10 mouse cellular contexts compared by ENCODE assay signal in the genomic region with DNA sequence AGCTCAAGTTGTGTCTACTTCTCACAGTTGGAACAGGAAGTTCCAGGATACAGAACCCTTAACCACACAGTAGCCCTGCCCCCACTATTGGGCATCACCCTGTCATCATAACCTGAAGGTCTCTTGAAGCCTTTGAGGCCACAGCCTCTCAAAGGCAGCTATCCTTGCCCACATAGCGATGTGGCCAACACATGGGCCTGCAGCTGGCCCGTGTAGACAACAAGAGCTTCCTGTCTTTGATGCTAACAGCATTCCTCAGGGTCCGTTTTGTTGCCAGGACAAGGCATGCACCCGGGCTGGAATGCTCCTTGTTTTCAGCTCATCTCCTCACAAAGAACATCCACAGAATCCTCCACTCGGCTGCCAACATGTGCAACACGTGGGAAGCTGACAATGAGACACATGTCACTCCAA.
A peak's percentile ranks its signal among the peaks of the same experiment; 100 is the strongest.
DNase-seq lines count a peak whose midpoint lies in the region; ATAC-seq and TF ChIP-seq lines count a peak whose summit lies in the region.
"Had no signal": no experiment of that assay in that cellular context is flagged by ENCODE, and none has a peak within 500 bp of the region (broad histone marks: within the 10 kb centered on the region; RNA-seq: fewer than 3 reads in every experiment).

No protein-coding gene starts in this region.

- DNase-seq in forebrain, embryonic 10.5 days (ENCODE audit: extremely low spot score, low spot score) = no peak
- no peak for DNase-seq in lung, adult 2 months
- peak; percentile 86 for DNase-seq in layer of hippocampus, adult 9-11 months
- DNase-seq in spleen, adult 18-20 months = no peak
- DNase-seq in thymus, adult 18-20 months = no peak
- DNase-seq: gastrocnemius, postnatal 10 days had no signal

- TF ChIP-seq POLR2A in lung, adult 2 months (IDR thresholded peaks at IDR 0.05; ENCODE audit: borderline replicate concordance, extremely low read depth, low read depth, low read length) = no peak

- TF ChIP-seq CTCF in lung, adult 2 months (IDR thresholded peaks at IDR 0.05; ENCODE audit: insufficient read depth, low read length) = no peak

- peaks cover 49% of the 10 kb centered on the region for H3K36me3 ChIP-seq in forebrain, embryonic 10.5 days (replicated peaks)
- peaks cover 4% of the 10 kb centered on the region; the same call in 1 of the 2 replicates for H3K36me3 ChIP-seq in forebrain, embryonic 16.5 days (ENCODE audit: control insufficient read depth, insufficient read depth)
- H3K36me3 ChIP-seq in lung, embryonic 16.5 days (ENCODE audit: control insufficient read depth, insufficient read depth, low read length) = no peaks in the 10 kb centered on the region
- peaks cover 8% of the 10 kb centered on the region for H3K36me3 ChIP-seq in neural tube, embryonic 15.5 days

- no peak overlapping the region for H3K4me2 ChIP-seq in forebrain, embryonic 16.5 days (ENCODE audit: low read length)
- no peak overlapping the region for H3K4me2 ChIP-seq in lung, embryonic 16.5 days (ENCODE audit: low read depth, low read length)
- H3K4me2 ChIP-seq in neural tube, embryonic 15.5 days = no peak overlapping the region

- H3K4me1 ChIP-seq in forebrain, embryonic 10.5 days = peaks cover 19% of the 10 kb centered on the region
- H3K4me1 ChIP-seq in forebrain, embryonic 16.5 days (replicated peaks; ENCODE audit: control insufficient read depth, insufficient read depth, low read length) = no peaks in the 10 kb centered on the region; the same call in 1 of the 2 replicates
- H3K4me1 ChIP-seq in lung, embryonic 16.5 days (replicated peaks; ENCODE audit: control insufficient read depth, insufficient read depth, low read length) = peaks cover 13% of the 10 kb centered on the region
- peaks cover 27% of the 10 kb centered on the region for H3K4me1 ChIP-seq in lung, adult 2 months (ENCODE audit: control insufficient read depth, insufficient read depth, low read length)
- peaks cover 11% of the 10 kb centered on the region for H3K4me1 ChIP-seq in neural tube, embryonic 15.5 days

- no peaks in the 10 kb centered on the region; the same call in 1 of the 2 replicates for H3K9me3 ChIP-seq in forebrain, embryonic 10.5 days
- no peaks in the 10 kb centered on the region for H3K9me3 ChIP-seq in forebrain, embryonic 16.5 days (ENCODE audit: control insufficient read depth, low read length)
- no peaks in the 10 kb centered on the region for H3K9me3 ChIP-seq in lung, embryonic 16.5 days (ENCODE audit: control insufficient read depth, low read length)
- no peaks in the 10 kb centered on the region for H3K9me3 ChIP-seq in neural tube, embryonic 15.5 days (replicated peaks)

- ATAC-seq in forebrain, embryonic 16.5 days = no peak
- no peak for ATAC-seq in lung, embryonic 16.5 days (ENCODE audit: low read depth)
- 0 out of 2 replicates have a peak, but pooled peaks have one; percentile 40 for ATAC-seq in neural tube, embryonic 15.5 days (ENCODE audit: low FRiP score)
- ATAC-seq: intestine, embryonic 16.5 days had no signal

- 70% methylated on average over 6 of the region's 6 CpGs for WGBS in forebrain, embryonic 10.5 days
- 42% methylated on average over 6 of the region's 6 CpGs for WGBS in forebrain, embryonic 16.5 days
- WGBS in lung, embryonic 16.5 days = 23% methylated on average over 6 of the region's 6 CpGs
- 21% methylated on average over 6 of the region's 6 CpGs for WGBS in lung, adult 2 months
- WGBS in neural tube, embryonic 15.5 days = 11% methylated on average over 6 of the region's 6 CpGs

- H3K27ac ChIP-seq in forebrain, embryonic 10.5 days = peak overlapping the region; percentile 60
- no peak overlapping the region for H3K27ac ChIP-seq in forebrain, embryonic 16.5 days (ENCODE audit: low read length)
- peak overlapping the region; percentile 45; the same call in 1 of the 2 replicates for H3K27ac ChIP-seq in lung, embryonic 16.5 days (ENCODE audit: low read length)
- H3K27ac ChIP-seq in neural tube, embryonic 15.5 days (replicated peaks) = 0 out of 2 replicates have a peak overlapping the region, but pooled peaks have one; percentile 10

- no peaks in the 10 kb centered on the region for H3K27me3 ChIP-seq in forebrain, embryonic 10.5 days (ENCODE audit: poor library complexity, severe bottlenecking)
- H3K27me3 ChIP-seq in forebrain, embryonic 16.5 days (replicated peaks; ENCODE audit: control insufficient read depth, insufficient read depth, low read length) = no peaks in the 10 kb centered on the region
- H3K27me3 ChIP-seq in lung, embryonic 16.5 days (ENCODE audit: control insufficient read depth, insufficient read depth, low read depth, low read length) = no peaks in the 10 kb centered on the region
- no peaks in the 10 kb centered on the region for H3K27me3 ChIP-seq in neural tube, embryonic 15.5 days (replicated peaks)

- no peak overlapping the region for H3K9ac ChIP-seq in forebrain, embryonic 16.5 days (replicated peaks; ENCODE audit: low read depth, low read length)
- H3K9ac ChIP-seq in lung, embryonic 16.5 days (ENCODE audit: low read length) = no peak overlapping the region
- no peak overlapping the region for H3K9ac ChIP-seq in neural tube, embryonic 15.5 days (replicated peaks)

- H3K4me3 ChIP-seq in forebrain, embryonic 10.5 days = no peak overlapping the region
- H3K4me3 ChIP-seq in forebrain, embryonic 16.5 days (replicated peaks; ENCODE audit: low read length) = no peak overlapping the region
- H3K4me3 ChIP-seq in lung, embryonic 16.5 days (ENCODE audit: low read length) = no peak overlapping the region
- H3K4me3 ChIP-seq in lung, adult 2 months (replicated peaks; ENCODE audit: extremely low read depth, low read depth, low read length) = no peak overlapping the region
- H3K4me3 ChIP-seq in neural tube, embryonic 15.5 days (replicated peaks) = no peak overlapping the region
